Mouse (Mus musculus) stomach, postnatal 0 days (tissue): ENCODE data around the gene Nfkb1. TPM values are rescaled to one million over a fixed set of nuclear protein-coding genes. Genes with fewer than 3 reads are reported as not detected.

Experiments used
- ATAC-seq: fragments of 200-750 bp; cut with Nextera tagmentation; 2 replicates; pipeline ENCODE4 v1.8.0; 2017; ENCODE audit not compliant: low FRiP score, low TSS enrichment
- DNase-seq: peaks from one replicate; pipeline ENCODE4 v3.0.0-alpha.2; 2016; ENCODE audit warnings: low spot score
- H3K27ac ChIP-seq: fragments of 300-500 bp; sonication (generic); replicated peaks from 2 replicates; pipeline ENCODE4 v1.5.1; 2014; ENCODE audit warnings: mild to moderate bottlenecking, control low read depth
- H3K27me3 ChIP-seq: fragments of 300-500 bp; sonication (generic); 2 replicates; pipeline ENCODE4 v1.6.1; 2014; ENCODE audit warnings: low read length; ENCODE audit not compliant: control insufficient read depth, insufficient read depth
- H3K36me3 ChIP-seq: fragments of 300-500 bp; sonication (generic); 2 replicates; pipeline ENCODE4 v1.6.1; 2014; ENCODE audit warnings: low read length, mixed read lengths; ENCODE audit not compliant: control insufficient read depth, insufficient read depth
- H3K4me1 ChIP-seq: fragments of 300-500 bp; sonication (generic); replicated peaks from 2 replicates; pipeline ENCODE4 v1.6.1; 2014; ENCODE audit warnings: antibody characterized with exemption; ENCODE audit not compliant: control insufficient read depth, insufficient read depth
- H3K4me2 ChIP-seq: fragments of 300-500 bp; sonication (generic); replicated peaks from 2 replicates; pipeline ENCODE4 v1.6.1; 2014; ENCODE audit warnings: low read depth, mild to moderate bottlenecking, control low read depth, moderate library complexity
- H3K4me3 ChIP-seq: fragments of 300-500 bp; sonication (generic); 2 replicates; pipeline ENCODE4 v1.5.1; 2014; ENCODE audit warnings: low read depth, low read length, control low read depth
- H3K9ac ChIP-seq: fragments of 300-500 bp; sonication (generic); 2 replicates; pipeline ENCODE4 v1.6.1; 2014; ENCODE audit warnings: mild to moderate bottlenecking, low read length, control low read depth, mixed read lengths
- H3K9me3 ChIP-seq: fragments of 300-500 bp; sonication (generic); 2 replicates; pipeline ENCODE4 v1.6.1; 2016; ENCODE audit warnings: low read length; ENCODE audit not compliant: control insufficient read depth
- CTCF ChIP-seq: IDR thresholded peaks from 2 replicates; pipeline ENCODE4 v1.5.1; 2016; ENCODE audit warnings: antibody characterized with exemption, low read depth, mild to moderate bottlenecking, moderate library complexity
- EP300 ChIP-seq: optimal IDR thresholded peaks from 2 replicates; pipeline ENCODE3; 2016; ENCODE audit warnings: antibody characterized with exemption
- WGBS: fragments of 180-500 bp; shearing (Covaris S2); extraction: QIAGEN DNeasy Blood & Tissue Kit; methylation state at CpG from one replicate; pipeline ENCODE4 v1.1.7; 2014; 5-methylcytosine and 5-hydroxymethylcytosine counted together
- polyA plus RNA-seq: library from polyadenylated mRNA; unstranded; fragments of >200 nt; fragmentation: Nextera tagmentation; extraction: Ambion mirVana; gene quantifications from 2 replicates; pipeline ENCODE4 v1.2.1, GENCODE M21; 2015

Nfkb1 gene
- polyA plus RNA-seq, 1 experiment from 2014 or later = 13.7 TPM

- ATAC-seq (no peak), DNase-seq (no peak)
- Histone ChIP-seq H3K9me3 (no peaks in the 10 kb centered on the region), H3K36me3 (no peaks in the 10 kb centered on the region), H3K27ac (no peak overlapping the region), H3K4me1 (no peaks in the 10 kb centered on the region), H3K9ac (no peak overlapping the region), H3K4me2 (no peak overlapping the region), H3K4me3 (no peak overlapping the region), H3K27me3 (no peaks in the 10 kb centered on the region)
- 53% methylated on average over 5 of the region's 5 CpGs for WGBS
- TF ChIP-seq EP300 (no peak), CTCF (no peak)
These were observed 122.7 kb downstream of the Nfkb1 start for GRCm38 (mm10) chr3:135568633-135569032.

DNA sequence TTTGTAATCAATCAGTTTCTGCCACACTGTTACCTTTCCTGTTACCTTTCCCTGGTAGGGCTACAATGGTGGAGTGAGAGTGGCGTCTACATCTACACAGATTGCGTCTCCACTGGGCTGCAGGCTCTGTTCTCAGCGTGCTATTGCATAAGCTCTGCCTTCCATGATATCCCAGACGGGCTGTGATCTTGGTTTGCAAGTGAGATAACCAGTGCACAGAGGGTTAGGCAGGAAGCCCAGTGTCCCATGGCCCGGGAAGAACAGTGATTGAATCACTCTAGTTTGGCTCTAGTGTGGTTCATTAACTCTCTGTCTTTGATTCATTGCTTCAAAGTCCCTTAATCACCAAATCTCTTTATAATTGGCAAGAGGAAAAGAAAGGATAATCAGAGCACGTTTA, 123.5 kb downstream of the Nfkb1 start:
- TF ChIP-seq EP300 = no peak
- TF ChIP-seq CTCF = no peak
- DNase-seq (no peak), ATAC-seq (no peak)
- Histone ChIP-seq H3K9me3 (no peaks in the 10 kb centered on the region), H3K9ac (no peak overlapping the region), H3K36me3 (no peaks in the 10 kb centered on the region), H3K27ac (no peak overlapping the region), H3K4me3 (no peak overlapping the region), H3K27me3 (no peaks in the 10 kb centered on the region), H3K4me2 (no peak overlapping the region), H3K4me1 (no peaks in the 10 kb centered on the region)
- 68% methylated on average over 6 of the region's 6 CpGs for WGBS

DNA sequence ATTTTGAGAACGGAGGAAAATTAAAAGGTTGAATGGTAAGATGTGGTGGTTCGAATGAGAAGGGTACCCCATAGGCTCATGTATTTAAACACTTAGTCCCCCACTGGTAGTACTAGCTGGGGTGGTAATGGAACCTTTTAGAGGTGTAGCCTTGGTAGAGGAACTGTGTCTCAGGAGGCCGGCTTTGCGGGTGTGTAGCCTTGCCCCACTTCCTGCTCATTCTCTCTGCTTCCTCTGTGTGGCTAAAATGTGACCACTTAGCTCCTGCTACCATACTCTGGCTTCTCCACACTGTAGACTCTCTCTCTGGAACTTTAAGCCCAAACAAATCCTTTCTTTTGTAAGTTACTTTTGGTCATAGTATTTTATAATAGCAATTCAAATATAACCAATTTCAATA, 126.0 kb downstream of the Nfkb1 start:
- Histone ChIP-seq H3K9ac (no peak overlapping the region), H3K4me1 (no peaks in the 10 kb centered on the region), H3K4me3 (no peak overlapping the region), H3K9me3 (no peaks in the 10 kb centered on the region), H3K36me3 (no peaks in the 10 kb centered on the region), H3K27me3 (no peaks in the 10 kb centered on the region), H3K4me2 (no peak overlapping the region), H3K27ac (no peak overlapping the region)
- 79% methylated on average over 4 of the region's 4 CpGs for WGBS
- no peak for TF ChIP-seq EP300
- TF ChIP-seq CTCF = no peak
- ATAC-seq (no peak), DNase-seq (no peak)

DNA sequence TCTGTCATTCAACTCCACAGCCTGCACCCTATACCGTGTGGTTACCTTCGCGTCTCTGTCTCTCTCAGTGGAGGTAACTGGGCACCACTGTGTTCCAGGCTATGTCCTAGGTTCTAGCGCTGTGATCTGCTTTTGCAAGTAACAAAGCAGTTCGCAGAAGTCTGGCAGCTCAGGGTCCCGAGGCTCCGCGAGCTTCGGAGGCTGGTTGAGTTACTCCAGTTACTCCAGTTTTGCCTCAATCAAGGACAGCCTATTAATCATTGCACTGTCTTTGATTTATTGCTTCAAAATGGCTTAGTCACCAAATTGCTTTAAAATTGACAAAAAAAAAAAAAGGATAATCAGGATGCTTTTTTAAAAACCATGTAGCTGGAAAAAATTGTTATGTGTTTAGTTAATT, 126.6 kb downstream of the Nfkb1 start:
- Histone ChIP-seq H3K4me1 (no peaks in the 10 kb centered on the region), H3K36me3 (no peaks in the 10 kb centered on the region), H3K27ac (no peak overlapping the region), H3K4me2 (no peak overlapping the region), H3K9me3 (no peaks in the 10 kb centered on the region), H3K9ac (no peak overlapping the region), H3K4me3 (no peak overlapping the region), H3K27me3 (no peaks in the 10 kb centered on the region)
- ATAC-seq (no peak), DNase-seq (no peak)
- TF ChIP-seq EP300 = no peak
- TF ChIP-seq CTCF = no peak
- 71% methylated on average over 9 of the region's 9 CpGs for WGBS

- Histone ChIP-seq H3K27ac (no peak overlapping the region), H3K36me3 (no peaks in the 10 kb centered on the region), H3K4me3 (no peak overlapping the region), H3K4me2 (no peak overlapping the region), H3K9me3 (no peaks in the 10 kb centered on the region), H3K9ac (no peak overlapping the region), H3K27me3 (no peaks in the 10 kb centered on the region), H3K4me1 (no peaks in the 10 kb centered on the region)
- no peak for DNase-seq
- ATAC-seq = no peak
- 79% methylated on average over 17 of the region's 17 CpGs for WGBS
- TF ChIP-seq EP300 (no peak), CTCF (no peak)
These were observed 128.1 kb downstream of the Nfkb1 start for GRCm38 (mm10) chr3:135563163-135563689.

- DNase-seq (no peak), ATAC-seq (no peak)
- WGBS = 77% methylated on average over 7 of the region's 7 CpGs
- no peaks in the 10 kb centered on the region for H3K4me1 ChIP-seq
- no peaks in the 10 kb centered on the region for H3K36me3 ChIP-seq
- H3K27ac ChIP-seq = no peak overlapping the region
- no peak overlapping the region for H3K4me3 ChIP-seq
- H3K9me3 ChIP-seq = no peaks in the 10 kb centered on the region
- TF ChIP-seq CTCF = no peak
- no peak for TF ChIP-seq EP300
- no peaks in the 10 kb centered on the region for H3K27me3 ChIP-seq
- no peak overlapping the region for H3K4me2 ChIP-seq
- H3K9ac ChIP-seq = no peak overlapping the region
These were observed 129.3 kb downstream of the Nfkb1 start for GRCm38 (mm10) chr3:135562036-135562435.
